Mouse (Mus musculus) heart, embryonic 13.5 days (tissue): ENCODE results near the gene Tsc22d3. TPM values are rescaled to one million over a fixed set of nuclear protein-coding genes. Genes with fewer than 3 reads are reported as not detected.

ENCODE experiments used
- ATAC-seq: fragments of 200-750 bp; cut with Nextera tagmentation; 2 replicates; pipeline ENCODE4 v1.8.0; 2017; ENCODE audit warnings: moderate TSS enrichment; ENCODE audit not compliant: insufficient number of reproducible peaks, low FRiP score, low TSS enrichment; ENCODE audit errors: extremely low read depth
- H3K27ac ChIP-seq: fragments of 300-500 bp; sonication (generic); replicated peaks from 2 replicates; pipeline ENCODE4 v1.5.1; 2015; ENCODE audit warnings: moderate library complexity, mild to moderate bottlenecking, inconsistent platforms
- H3K27me3 ChIP-seq: fragments of 300-500 bp; sonication (generic); replicated peaks from 2 replicates; pipeline ENCODE4 v1.6.1; 2015; ENCODE audit warnings: mild to moderate bottlenecking, inconsistent platforms
- H3K36me3 ChIP-seq: fragments of 300-500 bp; sonication (generic); 2 replicates; pipeline ENCODE4 v1.6.1; 2015; ENCODE audit warnings: mild to moderate bottlenecking, inconsistent platforms
- H3K4me1 ChIP-seq: fragments of 300-500 bp; sonication (generic); 2 replicates; pipeline ENCODE4 v1.6.1; 2015; ENCODE audit warnings: inconsistent platforms
- H3K4me2 ChIP-seq: fragments of 300-500 bp; sonication (generic); 2 replicates; pipeline ENCODE4 v1.6.1; 2015; ENCODE audit warnings: inconsistent platforms, mild to moderate bottlenecking, moderate library complexity
- H3K4me3 ChIP-seq: fragments of 300-500 bp; sonication (generic); 2 replicates; pipeline ENCODE4 v1.5.1; 2015; ENCODE audit warnings: moderate library complexity, mild to moderate bottlenecking, inconsistent platforms
- H3K9ac ChIP-seq: fragments of 300-500 bp; sonication (generic); 2 replicates; pipeline ENCODE4 v1.6.1; 2015; ENCODE audit warnings: inconsistent platforms, mild to moderate bottlenecking, moderate library complexity
- H3K9me3 ChIP-seq: fragments of 300-500 bp; sonication (generic); 2 replicates; pipeline ENCODE4 v1.6.1; 2016; ENCODE audit warnings: inconsistent platforms
- WGBS: fragments of 180-500 bp; shearing (Covaris S2); methylation state at CpG from one replicate; pipeline ENCODE4 v1.1.7; 2015; ENCODE audit warnings: mixed read lengths; 5-methylcytosine and 5-hydroxymethylcytosine counted together
- polyA plus RNA-seq: library from polyadenylated mRNA; unstranded; fragments of >200 nt; fragmentation: Nextera tagmentation; extraction: Ambion mirVana; gene quantifications from 2 replicates; pipeline ENCODE4 v1.2.1, GENCODE M21; 2015

Tsc22d3 gene
- polyA plus RNA-seq, 1 experiment from 2014 or later = 163 TPM

DNA sequence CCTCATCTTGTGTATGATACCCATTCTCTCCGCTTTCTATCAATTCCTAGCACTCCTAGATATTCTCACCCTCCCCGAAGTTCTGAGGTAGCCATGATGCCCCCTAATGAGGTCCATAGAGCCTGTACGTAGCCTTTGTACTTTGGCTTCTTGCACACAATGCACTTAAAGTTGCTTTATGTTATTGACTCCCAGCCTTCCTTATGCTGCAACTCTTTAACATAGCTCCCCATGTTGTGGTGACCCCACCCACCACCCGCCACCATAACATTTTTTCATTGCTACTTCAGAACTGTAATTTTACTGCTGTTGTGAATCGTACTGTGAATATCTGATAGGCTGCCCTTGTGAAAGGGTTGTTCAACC, 74.2 kb downstream of the Tsc22d3 start:
- 89% methylated on average over 5 of the region's 5 CpGs for WGBS
- H3K27me3 ChIP-seq = no peaks in the 10 kb centered on the region; the same call in 1 of the 2 replicates
- no peak overlapping the region for H3K9ac ChIP-seq
- H3K9me3 ChIP-seq = no peaks in the 10 kb centered on the region
- 0 out of 2 replicates have a peak, but pooled peaks cover under 1% of the 10 kb centered on the region for H3K4me1 ChIP-seq
- no peaks in the 10 kb centered on the region for H3K36me3 ChIP-seq
- no peak overlapping the region for H3K4me2 ChIP-seq
- H3K4me3 ChIP-seq = no peak overlapping the region
- no peak overlapping the region for H3K27ac ChIP-seq
- ATAC-seq = no peak

GRCm38 (mm10) chrX:140525604-140526252, 74.7 kb downstream of the Tsc22d3 start:
- Histone ChIP-seq H3K27me3 (no peaks in the 10 kb centered on the region; the same call in 1 of the 2 replicates), H3K4me1 (peaks cover 3% of the 10 kb centered on the region; the same call in 1 of the 2 replicates), H3K9ac (no peak overlapping the region), H3K36me3 (no peaks in the 10 kb centered on the region), H3K9me3 (no peaks in the 10 kb centered on the region), H3K4me2 (no peak overlapping the region), H3K27ac (no peak overlapping the region), H3K4me3 (no peak overlapping the region)
- WGBS = 74% methylated on average over 7 of the region's 7 CpGs
- ATAC-seq = no peak

DNA sequence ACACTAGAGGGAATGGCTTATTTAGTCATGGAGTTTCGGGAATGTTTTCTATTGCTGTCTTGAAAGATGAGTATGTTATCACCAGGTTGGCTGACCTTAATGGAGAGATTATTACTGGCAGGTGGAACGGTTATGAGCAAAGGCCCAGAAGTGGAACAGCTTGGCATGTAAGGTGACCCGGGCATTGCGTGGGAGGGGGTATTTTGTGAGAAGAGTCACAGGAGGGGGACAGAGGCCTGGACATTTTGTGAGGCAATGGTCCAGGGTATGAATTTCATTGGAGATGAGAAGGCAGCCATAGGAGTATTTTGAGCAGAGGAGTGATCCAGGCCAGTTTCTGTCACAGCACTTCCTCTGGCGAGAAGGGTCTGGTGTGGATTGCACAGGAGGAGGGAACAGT, 76.2 kb downstream of the Tsc22d3 start:
- 74% methylated on average over 5 of the region's 5 CpGs for WGBS
- ATAC-seq = no peak
- H3K27me3 ChIP-seq = no peaks in the 10 kb centered on the region; the same call in 1 of the 2 replicates
- no peaks in the 10 kb centered on the region for H3K36me3 ChIP-seq
- no peak overlapping the region for H3K27ac ChIP-seq
- H3K4me2 ChIP-seq = no peak overlapping the region
- H3K4me1 ChIP-seq = peaks cover 5% of the 10 kb centered on the region; the same call in 1 of the 2 replicates
- no peak overlapping the region for H3K9ac ChIP-seq
- no peak overlapping the region for H3K4me3 ChIP-seq
- H3K9me3 ChIP-seq = no peaks in the 10 kb centered on the region

GRCm38 (mm10) chrX:140522071-140522765, 78.2 kb downstream of the Tsc22d3 start:
- Histone ChIP-seq H3K9ac (no peak overlapping the region), H3K27ac (no peak overlapping the region), H3K4me1 (peaks cover 5% of the 10 kb centered on the region; the same call in 1 of the 2 replicates), H3K4me3 (no peak overlapping the region), H3K4me2 (no peak overlapping the region), H3K27me3 (peaks cover 15% of the 10 kb centered on the region; the same call in 1 of the 2 replicates), H3K36me3 (no peaks in the 10 kb centered on the region), H3K9me3 (no peaks in the 10 kb centered on the region)
- no peak for ATAC-seq
- WGBS = 63% methylated on average over 14 of the region's 14 CpGs

DNA sequence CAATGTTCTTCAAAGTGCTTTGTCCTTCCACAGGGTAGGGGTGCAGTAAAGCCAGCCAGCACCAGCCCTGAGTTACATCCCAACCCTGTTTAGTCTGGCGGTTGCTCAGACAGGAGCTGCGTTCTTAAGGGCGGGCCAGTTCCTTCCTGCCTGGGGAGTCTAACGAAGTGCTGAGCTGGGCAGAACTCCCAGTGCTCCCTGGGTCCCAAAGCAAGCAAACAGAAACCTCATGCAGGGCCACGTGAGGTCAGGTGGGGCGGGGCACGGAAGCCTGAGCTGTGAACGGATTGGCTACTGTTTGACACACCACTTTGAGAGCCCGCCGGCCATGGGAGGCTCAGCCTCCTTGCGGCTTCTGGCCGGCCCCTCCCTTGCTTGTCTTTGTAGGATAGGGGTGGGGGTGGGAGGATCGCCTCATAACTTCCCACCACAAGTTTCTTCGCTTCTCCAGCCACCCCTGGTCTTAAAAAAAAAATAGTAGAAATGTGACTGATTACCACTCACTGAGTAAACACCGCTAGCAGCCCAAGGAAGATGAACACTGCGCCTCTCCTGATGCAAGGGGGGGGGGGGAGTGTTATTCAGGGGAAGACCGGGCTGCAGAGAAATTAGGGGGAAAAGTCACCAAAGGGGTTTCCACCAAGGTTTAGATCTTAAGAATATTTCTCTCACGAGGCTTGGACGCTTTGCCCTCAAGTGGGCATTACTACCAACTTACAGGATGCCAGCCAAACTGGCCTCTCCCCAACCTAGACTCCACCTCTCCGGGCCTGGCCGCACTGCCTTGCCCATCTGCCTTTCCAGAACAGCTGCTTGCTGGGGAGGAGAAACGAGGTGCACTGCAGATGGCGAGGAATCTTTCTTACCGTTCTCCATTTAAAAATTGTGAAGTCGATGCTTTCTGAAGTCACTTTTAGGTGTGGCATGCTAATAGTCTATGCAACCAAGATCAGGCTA, 80.0 kb downstream of the Tsc22d3 start:
- 16% methylated on average over 24 of the region's 25 CpGs for WGBS
- H3K4me2 ChIP-seq = peak overlapping the region; percentile 67
- ATAC-seq = peak; percentile 97
- H3K9ac ChIP-seq = peak overlapping the region; percentile 33; the same call in 1 of the 2 replicates
- peaks cover 15% of the 10 kb centered on the region; the same call in 1 of the 2 replicates for H3K27me3 ChIP-seq
- H3K36me3 ChIP-seq = no peaks in the 10 kb centered on the region
- H3K4me3 ChIP-seq = peak overlapping the region; percentile 38
- H3K27ac ChIP-seq = peak overlapping the region; percentile 73
- no peaks in the 10 kb centered on the region for H3K9me3 ChIP-seq
- peaks cover 5% of the 10 kb centered on the region; the same call in 1 of the 2 replicates for H3K4me1 ChIP-seq

- WGBS = 85% methylated on average over 8 of the region's 8 CpGs
- no peak overlapping the region for H3K27ac ChIP-seq
- peaks cover 26% of the 10 kb centered on the region for H3K27me3 ChIP-seq
- ATAC-seq = no peak
- H3K9me3 ChIP-seq = no peaks in the 10 kb centered on the region
- no peaks in the 10 kb centered on the region for H3K36me3 ChIP-seq
- no peak overlapping the region for H3K4me3 ChIP-seq
- no peak overlapping the region for H3K4me2 ChIP-seq
- no peak overlapping the region for H3K9ac ChIP-seq
- peaks cover 5% of the 10 kb centered on the region; the same call in 1 of the 2 replicates for H3K4me1 ChIP-seq
Measured at GRCm38 (mm10) chrX:140518351-140518750, 82.1 kb downstream of the Tsc22d3 start.

GRCm38 (mm10) chrX:140513379-140513778, 87.1 kb downstream of the Tsc22d3 start:
- no peak overlapping the region for H3K4me2 ChIP-seq
- no peaks in the 10 kb centered on the region for H3K9me3 ChIP-seq
- peaks cover 20% of the 10 kb centered on the region; the same call in 1 of the 2 replicates for H3K4me1 ChIP-seq
- H3K27me3 ChIP-seq = peaks cover 40% of the 10 kb centered on the region
- H3K27ac ChIP-seq = no peak overlapping the region
- no peak for ATAC-seq
- H3K36me3 ChIP-seq = no peaks in the 10 kb centered on the region
- WGBS = 76% methylated on average over 2 of the region's 2 CpGs
- H3K9ac ChIP-seq = no peak overlapping the region
- no peak overlapping the region for H3K4me3 ChIP-seq

DNA sequence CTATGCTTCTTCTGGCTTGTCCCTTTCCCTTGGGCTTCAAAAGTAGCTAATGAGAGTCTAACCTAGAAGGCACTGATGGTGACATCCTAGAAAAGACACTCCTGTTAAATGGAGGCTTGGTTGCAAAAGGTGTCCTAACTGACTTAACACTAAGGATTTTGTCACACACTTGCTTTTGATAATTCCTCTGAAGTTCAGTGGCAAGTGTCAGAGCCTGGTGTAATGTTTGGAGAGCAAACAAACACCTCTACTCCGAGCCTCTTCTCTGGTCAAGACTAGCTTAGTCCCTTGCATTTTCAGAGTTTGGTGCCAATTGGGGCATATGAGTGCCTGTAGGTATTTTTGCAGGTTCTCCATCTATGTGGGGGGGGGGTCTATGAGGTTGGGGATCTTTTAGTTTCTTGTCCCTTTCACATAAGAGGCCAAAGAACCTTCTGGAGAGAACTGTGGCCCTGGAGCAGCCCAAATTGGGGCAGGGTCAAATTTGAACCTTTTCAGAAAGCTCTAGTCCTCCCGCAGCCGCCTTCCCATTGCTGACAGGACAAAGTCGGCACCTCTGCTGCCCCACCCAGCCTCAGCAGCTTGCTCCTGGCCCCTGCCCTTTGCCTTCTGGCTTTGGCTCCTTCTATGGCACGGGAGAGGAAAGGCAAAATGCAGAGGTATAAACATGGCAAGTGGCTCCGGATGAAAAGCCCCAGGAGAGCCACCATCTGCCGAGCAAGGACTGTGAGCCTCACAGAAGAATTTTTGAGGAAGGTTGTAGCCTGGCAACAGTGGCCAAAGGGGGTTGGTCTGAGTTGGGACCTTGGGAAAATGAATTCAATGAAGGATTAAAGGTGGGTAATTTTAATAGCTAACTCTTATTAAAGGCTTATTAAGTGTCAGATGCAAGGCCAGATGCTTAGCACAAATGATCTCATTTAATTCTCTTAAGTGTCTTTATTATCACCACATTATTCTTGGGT, 88.5 kb downstream of the Tsc22d3 start:
- ATAC-seq = no peak
- WGBS = 58% methylated on average over 7 of the region's 7 CpGs
- Histone ChIP-seq H3K9ac (no peak overlapping the region), H3K27ac (no peak overlapping the region), H3K4me3 (no peak overlapping the region), H3K4me1 (peaks cover 20% of the 10 kb centered on the region; the same call in 1 of the 2 replicates), H3K4me2 (no peak overlapping the region), H3K9me3 (no peaks in the 10 kb centered on the region), H3K36me3 (no peaks in the 10 kb centered on the region), H3K27me3 (peaks cover 30% of the 10 kb centered on the region)

DNA sequence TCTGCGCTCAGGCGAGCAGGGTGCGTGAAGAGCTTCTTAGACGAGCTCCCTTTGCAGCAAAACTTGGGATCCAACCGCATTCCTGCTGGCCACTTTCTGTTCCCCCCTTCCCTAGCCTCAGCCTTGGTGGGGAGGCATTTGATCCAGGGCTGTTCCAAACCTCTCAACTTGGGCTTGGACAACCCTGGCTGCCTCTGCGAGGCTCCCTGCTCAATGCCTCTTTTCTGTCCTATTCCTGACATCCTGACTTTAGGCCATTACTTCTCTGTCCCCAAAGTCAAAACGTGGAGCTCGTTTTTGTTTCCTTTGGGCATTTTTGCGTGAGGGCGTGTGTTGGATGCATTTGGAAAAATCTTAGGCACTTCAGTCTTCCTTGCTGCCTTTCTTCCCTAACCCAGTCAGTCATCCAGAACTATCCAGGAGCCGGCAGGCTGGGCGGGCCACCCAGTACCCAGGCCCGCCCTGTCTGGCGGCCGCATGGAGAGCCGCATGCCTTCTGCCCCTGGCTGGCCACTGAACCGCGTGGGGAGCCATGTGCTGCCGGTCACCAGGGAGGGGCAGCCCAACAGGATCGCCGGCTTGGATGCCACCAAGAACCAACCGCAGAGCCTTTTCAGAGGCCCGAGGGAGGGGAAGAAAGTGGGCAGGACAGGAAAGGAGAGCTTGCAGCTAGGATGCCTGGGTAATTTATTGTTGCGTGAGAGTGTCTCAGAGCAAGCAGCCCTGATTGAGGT, 89.6 kb downstream of the Tsc22d3 start:
- no peak overlapping the region for H3K27ac ChIP-seq

More for the DNA sequence above, 89.6 kb downstream of the Tsc22d3 start:
- ATAC-seq = no peak
- H3K4me2 ChIP-seq = peak overlapping the region; percentile 62
- peak overlapping the region; percentile 61; the same call in 1 of the 2 replicates for H3K9ac ChIP-seq
- peaks cover 20% of the 10 kb centered on the region; the same call in 1 of the 2 replicates for H3K4me1 ChIP-seq
- H3K27me3 ChIP-seq = peaks cover 30% of the 10 kb centered on the region
- no peaks in the 10 kb centered on the region for H3K36me3 ChIP-seq
- H3K9me3 ChIP-seq = no peaks in the 10 kb centered on the region
- peak overlapping the region; percentile 29 for H3K4me3 ChIP-seq
- WGBS = 34% methylated on average over 24 of the region's 24 CpGs
